Comparison of ENCODE assay signal across 20 mouse cellular contexts in genomic region chr5:47036752-47037151, GRCm38 (mm10).
DNase-seq lines count a peak whose midpoint lies in the region; ATAC-seq and TF ChIP-seq lines count a peak whose summit lies in the region.
"Had no signal": no experiment of that assay in that cellular context is flagged by ENCODE, and none has a peak within 500 bp of the region (broad histone marks: within the 10 kb centered on the region; RNA-seq: fewer than 3 reads in every experiment).

No protein-coding gene starts in this region.

- peak; percentile 28 for TF ChIP-seq CTCF in heart, adult 2 months (IDR thresholded peaks at IDR 0.05)
- peak; percentile 34; the same call in 1 of the 2 replicates for TF ChIP-seq CTCF in lung, embryonic 14.5 days (IDR thresholded peaks at IDR 0.05; ENCODE audit: low read depth)

- intact Hi-C loops in heart, adult 2 months (cut with DNase I) = no loop called here

- no peaks in the 10 kb centered on the region for H3K36me3 ChIP-seq in heart, adult 2 months (ENCODE audit: control insufficient read depth, insufficient read depth, low read length)
- no peaks in the 10 kb centered on the region for H3K36me3 ChIP-seq in lung, embryonic 14.5 days (ENCODE audit: insufficient read depth)
- no peaks in the 10 kb centered on the region for H3K36me3 ChIP-seq in embryonic facial prominence, embryonic 14.5 days (ENCODE audit: control insufficient read depth, insufficient read depth, low read length)
- H3K36me3 ChIP-seq: embryonic facial prominence, embryonic 15.5 days; heart, embryonic 13.5 days; midbrain, embryonic 15.5 days; neural tube, embryonic 12.5 days had no signal

- 27% methylated on average over 1 of the region's 1 CpGs for WGBS in heart, adult 2 months
- WGBS in lung, embryonic 14.5 days = 35% methylated on average over 1 of the region's 1 CpGs
- WGBS in embryonic facial prominence, embryonic 14.5 days = 15% methylated on average over 1 of the region's 1 CpGs

- H3K79me2 ChIP-seq in heart, adult 2 months (replicated peaks; ENCODE audit: control insufficient read depth, insufficient read depth, low read length) = no peaks in the 10 kb centered on the region

- no peaks in the 10 kb centered on the region for H3K9me3 ChIP-seq in lung, embryonic 14.5 days (ENCODE audit: low read depth, low read length)
- no peaks in the 10 kb centered on the region for H3K9me3 ChIP-seq in embryonic facial prominence, embryonic 14.5 days (ENCODE audit: control insufficient read depth, low read length)
- H3K9me3 ChIP-seq: embryonic facial prominence, embryonic 15.5 days; heart, embryonic 13.5 days; midbrain, embryonic 15.5 days; neural tube, embryonic 12.5 days had no signal

- TF ChIP-seq EP300 in heart, adult 2 months (IDR thresholded peaks at IDR 0.05; ENCODE audit: insufficient read depth, low read depth, low read length) = no peak

- H3K27me3 ChIP-seq in heart, adult 2 months (ENCODE audit: control insufficient read depth, insufficient read depth, low read length) = no peaks in the 10 kb centered on the region
- no peaks in the 10 kb centered on the region for H3K27me3 ChIP-seq in lung, embryonic 14.5 days (ENCODE audit: insufficient read depth, low read length)
- no peaks in the 10 kb centered on the region for H3K27me3 ChIP-seq in embryonic facial prominence, embryonic 14.5 days (replicated peaks; ENCODE audit: control insufficient read depth, insufficient read depth, low read length)
- H3K27me3 ChIP-seq: embryonic facial prominence, embryonic 15.5 days; heart, embryonic 13.5 days; midbrain, embryonic 15.5 days; neural tube, embryonic 12.5 days had no signal

- no peak overlapping the region for H3K9ac ChIP-seq in heart, adult 2 months (ENCODE audit: low read depth, low read length)
- no peak overlapping the region for H3K9ac ChIP-seq in lung, embryonic 14.5 days
- no peak overlapping the region for H3K9ac ChIP-seq in embryonic facial prominence, embryonic 14.5 days (ENCODE audit: low read depth, low read length)
- H3K9ac ChIP-seq: embryonic facial prominence, embryonic 15.5 days; heart, embryonic 13.5 days; midbrain, embryonic 15.5 days; neural tube, embryonic 12.5 days had no signal

- ATAC-seq in lung, embryonic 14.5 days (ENCODE audit: insufficient read depth) = no peak
- no peak for ATAC-seq in embryonic facial prominence, embryonic 14.5 days (ENCODE audit: low read depth)
- ATAC-seq: midbrain, embryonic 15.5 days had no signal

- TF ChIP-seq POLR2A in heart, adult 2 months (IDR thresholded peaks at IDR 0.05; ENCODE audit: insufficient read depth, low read depth, low read length) = no peak

- no peaks in the 10 kb centered on the region for H3K4me1 ChIP-seq in heart, adult 2 months (ENCODE audit: control insufficient read depth, insufficient read depth, low read length)
- H3K4me1 ChIP-seq in lung, embryonic 14.5 days (ENCODE audit: insufficient read depth) = no peaks in the 10 kb centered on the region
- no peaks in the 10 kb centered on the region for H3K4me1 ChIP-seq in embryonic facial prominence, embryonic 14.5 days (ENCODE audit: control insufficient read depth, insufficient read depth, low read length)
- H3K4me1 ChIP-seq: embryonic facial prominence, embryonic 15.5 days; heart, embryonic 13.5 days; midbrain, embryonic 15.5 days; neural tube, embryonic 12.5 days had no signal

- no peak overlapping the region for H3K4me2 ChIP-seq in lung, embryonic 14.5 days
- no peak overlapping the region for H3K4me2 ChIP-seq in embryonic facial prominence, embryonic 14.5 days (ENCODE audit: low read depth, low read length)
- H3K4me2 ChIP-seq: embryonic facial prominence, embryonic 15.5 days; heart, embryonic 13.5 days; midbrain, embryonic 15.5 days; neural tube, embryonic 12.5 days had no signal

- DNase-seq in heart, adult 2 months = no peak
- DNase-seq in heart, adult 11 months = no peak
- peak; percentile 46 for DNase-seq in lung, embryonic 14.5 days
- no peak for DNase-seq in lung, postnatal 36 days
- DNase-seq in NIH3T3 (ENCODE audit: low read depth) = peak; percentile 53
- DNase-seq in embryonic facial prominence, embryonic 14.5 days (ENCODE audit: low spot score) = peak; percentile 43
- DNase-seq in adrenal gland, postnatal 36 days = no peak
- no peak for DNase-seq in c-Kit-positive CD71-positive TER-119-positive erythroid progenitor cells, embryonic 14.5 days (ENCODE audit: low spot score)
- DNase-seq: cerebellum, adult 9-10 months; gastrocnemius, postnatal 36 days; kidney, adult 2 months; kidney, postnatal 4 days; liver; lung, postnatal 10 days; right cerebral cortex, adult 18-20 months; thymus, adult 18-20 months had no signal

- no peak overlapping the region for H3K27ac ChIP-seq in heart, adult 2 months
- H3K27ac ChIP-seq in lung, embryonic 14.5 days (ENCODE audit: low read depth) = no peak overlapping the region
- no peak overlapping the region for H3K27ac ChIP-seq in embryonic facial prominence, embryonic 14.5 days (replicated peaks; ENCODE audit: low read depth, low read length)
- H3K27ac ChIP-seq: embryonic facial prominence, embryonic 15.5 days; heart, embryonic 13.5 days; midbrain, embryonic 15.5 days; neural tube, embryonic 12.5 days had no signal

- no peak overlapping the region for H3K4me3 ChIP-seq in heart, adult 2 months
- no peak overlapping the region for H3K4me3 ChIP-seq in lung, embryonic 14.5 days (ENCODE audit: low read depth, low read length)
- no peak overlapping the region for H3K4me3 ChIP-seq in embryonic facial prominence, embryonic 14.5 days (ENCODE audit: low read depth, low read length)
- H3K4me3 ChIP-seq: embryonic facial prominence, embryonic 15.5 days; heart, embryonic 13.5 days; midbrain, embryonic 15.5 days; neural tube, embryonic 12.5 days had no signal

Comparison
In these comparisons a context has a peak if more than half of its experiments do, and no peak if none do; other contexts are left out.
1. DNase-seq: peak in lung, embryonic 14.5 days (single experiment), NIH3T3 (single experiment) and embryonic facial prominence, embryonic 14.5 days (single experiment); none in heart, adult 2 months (0 of 2), heart, adult 11 months (single experiment), lung, postnatal 36 days (single experiment), adrenal gland, postnatal 36 days (0 of 2) and c-Kit-positive CD71-positive TER-119-positive erythroid progenitor cells, embryonic 14.5 days (single experiment).